Mouse (Mus musculus) G1E (cell line): Measurements from ENCODE around the gene Wsb2.

Experiments
- CTCF ChIP-seq: IDR thresholded peaks from 2 replicates; pipeline ENCODE4 v1.5.1; 2012; ENCODE audit warnings: low read depth, low read length, inconsistent platforms, mixed read lengths
- GATA1 ChIP-seq: IDR thresholded peaks from 2 replicates; pipeline ENCODE4 v1.6.1; 2012; ENCODE audit warnings: borderline replicate concordance, low read length, inconsistent platforms, mixed read lengths
- GATA2 ChIP-seq: IDR thresholded peaks from 2 replicates; pipeline ENCODE4 v1.6.1; 2012; ENCODE audit warnings: low read depth, low read length, inconsistent platforms, borderline replicate concordance

- TF ChIP-seq GATA1 (no peak), CTCF (no peak), GATA2 (no peak)
These were observed 8.8 kb upstream of the Wsb2 start for GRCm38 (mm10) chr5:117348279-117348678.
